Mouse (Mus musculus): ENCODE measurements around the gene Kcnk5. TPM values are rescaled to one million over a fixed set of nuclear protein-coding genes. Genes with fewer than 3 reads are reported as not detected.
A peak's percentile ranks its signal among the peaks of the same experiment; 100 is the strongest.

Kcnk5 gene
- polyA plus RNA-seq, 1 experiment from 2014 or later = 7.1 TPM

GRCm38 (mm10) chr14:20116149-20116605 lies 65.4 kb downstream of the Kcnk5 start:
- peaks cover 17% of the 10 kb centered on the region for H3K4me1 ChIP-seq
- 0 out of 2 replicates have a peak, but pooled peaks cover 6% of the 10 kb centered on the region for H3K27me3 ChIP-seq (ENCODE audit: insufficient read depth, poor library complexity, severe bottlenecking)
- no peak overlapping the region for H3K4me3 ChIP-seq
- no peak for DNase-seq (ENCODE audit: low spot score)
- peak overlapping the region; percentile 38; the same call in 1 of the 2 replicates for H3K27ac ChIP-seq
- H3K36me3 ChIP-seq = no peaks in the 10 kb centered on the region
- 54% methylated on average over 9 of the region's 9 CpGs for WGBS
- no peaks in the 10 kb centered on the region for H3K9me3 ChIP-seq

GRCm38 (mm10) chr14:20114951-20115350 lies 66.7 kb downstream of the Kcnk5 start:
- Histone ChIP-seq H3K27me3 (ENCODE audit: insufficient read depth, poor library complexity, severe bottlenecking) (0 out of 2 replicates have a peak, but pooled peaks cover 6% of the 10 kb centered on the region), H3K4me1 (peaks cover 10% of the 10 kb centered on the region), H3K36me3 (no peaks in the 10 kb centered on the region), H3K27ac (no peak overlapping the region), H3K9me3 (no peaks in the 10 kb centered on the region), H3K4me3 (no peak overlapping the region)
- no peak for DNase-seq (ENCODE audit: low spot score)
- 76% methylated on average over 6 of the region's 6 CpGs for WGBS

GRCm38 (mm10) chr14:20113964-20114363 lies 67.6 kb downstream of the Kcnk5 start:
- 3% methylated on average over 6 of the region's 6 CpGs for WGBS
- no peaks in the 10 kb centered on the region for H3K36me3 ChIP-seq
- no peaks in the 10 kb centered on the region for H3K9me3 ChIP-seq
- H3K4me1 ChIP-seq = peaks cover 10% of the 10 kb centered on the region
- H3K27ac ChIP-seq = no peak overlapping the region
- 0 out of 2 replicates have a peak, but pooled peaks cover 6% of the 10 kb centered on the region for H3K27me3 ChIP-seq (ENCODE audit: insufficient read depth, poor library complexity, severe bottlenecking)
- no peak overlapping the region for H3K4me3 ChIP-seq
- peak; percentile 87 for DNase-seq (ENCODE audit: low spot score)

- 0 out of 2 replicates have a peak, but pooled peaks cover 6% of the 10 kb centered on the region for H3K27me3 ChIP-seq (ENCODE audit: insufficient read depth, poor library complexity, severe bottlenecking)
- H3K9me3 ChIP-seq = no peaks in the 10 kb centered on the region
- H3K4me1 ChIP-seq = peaks cover 10% of the 10 kb centered on the region
- DNase-seq (ENCODE audit: low spot score) = no peak
- H3K36me3 ChIP-seq = no peaks in the 10 kb centered on the region
- no peak overlapping the region for H3K4me3 ChIP-seq
- WGBS = 52% methylated on average over 7 of the region's 7 CpGs
- H3K27ac ChIP-seq = no peak overlapping the region
Observed at GRCm38 (mm10) chr14:20113189-20113961, 68.2 kb downstream of the Kcnk5 start.

GRCm38 (mm10) chr14:20112218-20112617 lies 69.4 kb downstream of the Kcnk5 start:
- H3K36me3 ChIP-seq = no peaks in the 10 kb centered on the region
- no peak overlapping the region for H3K4me3 ChIP-seq
- no peak for DNase-seq (ENCODE audit: low spot score)
- no peaks in the 10 kb centered on the region for H3K9me3 ChIP-seq
- H3K27me3 ChIP-seq (ENCODE audit: insufficient read depth, poor library complexity, severe bottlenecking) = 0 out of 2 replicates have a peak, but pooled peaks cover 6% of the 10 kb centered on the region
- peaks cover 8% of the 10 kb centered on the region for H3K4me1 ChIP-seq
- WGBS = 67% methylated on average over 3 of the region's 3 CpGs
- no peak overlapping the region for H3K27ac ChIP-seq

GRCm38 (mm10) chr14:20110945-20111344 lies 70.7 kb downstream of the Kcnk5 start:
- H3K4me1 ChIP-seq = 0 out of 2 replicates have a peak, but pooled peaks cover under 1% of the 10 kb centered on the region
- no peaks in the 10 kb centered on the region for H3K36me3 ChIP-seq
- H3K27ac ChIP-seq = no peak overlapping the region
- WGBS = 53% methylated on average over 1 of the region's 1 CpGs
- no peak overlapping the region for H3K4me3 ChIP-seq
- DNase-seq (ENCODE audit: low spot score) = no peak
- H3K27me3 ChIP-seq (ENCODE audit: insufficient read depth, poor library complexity, severe bottlenecking) = 0 out of 2 replicates have a peak, but pooled peaks cover 6% of the 10 kb centered on the region
- H3K9me3 ChIP-seq = no peaks in the 10 kb centered on the region

GRCm38 (mm10) chr14:20106271-20106670 lies 75.3 kb downstream of the Kcnk5 start:
- Histone ChIP-seq H3K36me3 (no peaks in the 10 kb centered on the region), H3K27me3 (ENCODE audit: insufficient read depth, poor library complexity, severe bottlenecking) (no peaks in the 10 kb centered on the region), H3K9me3 (no peaks in the 10 kb centered on the region), H3K4me1 (no peaks in the 10 kb centered on the region), H3K27ac (no peak overlapping the region), H3K4me3 (no peak overlapping the region)
- DNase-seq (ENCODE audit: low spot score) = no peak
- 62% methylated on average over 6 of the region's 6 CpGs for WGBS

- H3K27me3 ChIP-seq (ENCODE audit: insufficient read depth, poor library complexity, severe bottlenecking) = no peaks in the 10 kb centered on the region
- peaks cover 2% of the 10 kb centered on the region; the same call in 1 of the 2 replicates for H3K4me1 ChIP-seq
- 42% methylated on average over 4 of the region's 4 CpGs for WGBS
- no peaks in the 10 kb centered on the region for H3K36me3 ChIP-seq
- H3K4me3 ChIP-seq = no peak overlapping the region
- peak; percentile 66 for DNase-seq (ENCODE audit: low spot score)
- no peaks in the 10 kb centered on the region for H3K9me3 ChIP-seq
- no peak overlapping the region for H3K27ac ChIP-seq
Observed at GRCm38 (mm10) chr14:20103207-20103606, 78.4 kb downstream of the Kcnk5 start.

GRCm38 (mm10) chr14:20098061-20098460 lies 83.5 kb downstream of the Kcnk5 start:
- Histone ChIP-seq H3K27ac (no peak overlapping the region), H3K4me1 (peaks cover 4% of the 10 kb centered on the region; the same call in 1 of the 2 replicates), H3K27me3 (ENCODE audit: insufficient read depth, poor library complexity, severe bottlenecking) (no peaks in the 10 kb centered on the region), H3K9me3 (no peaks in the 10 kb centered on the region), H3K4me3 (no peak overlapping the region), H3K36me3 (no peaks in the 10 kb centered on the region)
- 27% methylated on average over 5 of the region's 5 CpGs for WGBS
- peak; percentile 50 for DNase-seq (ENCODE audit: low spot score)

- Histone ChIP-seq H3K36me3 (no peaks in the 10 kb centered on the region), H3K9me3 (no peaks in the 10 kb centered on the region), H3K27ac (no peak overlapping the region), H3K27me3 (ENCODE audit: insufficient read depth, poor library complexity, severe bottlenecking) (no peaks in the 10 kb centered on the region), H3K4me3 (no peak overlapping the region), H3K4me1 (peaks cover 4% of the 10 kb centered on the region; the same call in 1 of the 2 replicates)
- DNase-seq (ENCODE audit: low spot score) = no peak
- 53% methylated on average over 5 of the region's 5 CpGs for WGBS
Observed at GRCm38 (mm10) chr14:20094942-20095341, 86.7 kb downstream of the Kcnk5 start.

- Histone ChIP-seq H3K9me3 (no peaks in the 10 kb centered on the region), H3K36me3 (no peaks in the 10 kb centered on the region), H3K27me3 (ENCODE audit: insufficient read depth, poor library complexity, severe bottlenecking) (no peaks in the 10 kb centered on the region), H3K4me3 (no peak overlapping the region), H3K27ac (no peak overlapping the region), H3K4me1 (peaks cover 4% of the 10 kb centered on the region; the same call in 1 of the 2 replicates)
- 17% methylated on average over 7 of the region's 7 CpGs for WGBS
- DNase-seq (ENCODE audit: low spot score) = no peak
Observed at GRCm38 (mm10) chr14:20093493-20093892, 88.1 kb downstream of the Kcnk5 start.
